Mouse (Mus musculus) small intestine, adult 2 months (tissue): Measurements from ENCODE around the gene Tasp1.

Experiments used
- CTCF ChIP-seq: fragments of 200-500 bp; IDR thresholded peaks from 2 replicates; pipeline ENCODE4 v1.5.1; 2012; ENCODE audit warnings: low read depth, mild to moderate bottlenecking, control low read depth, inconsistent platforms, low read length, moderate library complexity, mixed read lengths; ENCODE audit not compliant: insufficient replicate concordance, insufficient read length; ENCODE audit errors: extremely low read depth
- POLR2A ChIP-seq: fragments of 200-500 bp; IDR thresholded peaks from 2 replicates; pipeline ENCODE4 v1.6.1; 2012; ENCODE audit warnings: low read depth, mild to moderate bottlenecking, control low read depth, inconsistent platforms, low read length, moderate library complexity

DNA sequence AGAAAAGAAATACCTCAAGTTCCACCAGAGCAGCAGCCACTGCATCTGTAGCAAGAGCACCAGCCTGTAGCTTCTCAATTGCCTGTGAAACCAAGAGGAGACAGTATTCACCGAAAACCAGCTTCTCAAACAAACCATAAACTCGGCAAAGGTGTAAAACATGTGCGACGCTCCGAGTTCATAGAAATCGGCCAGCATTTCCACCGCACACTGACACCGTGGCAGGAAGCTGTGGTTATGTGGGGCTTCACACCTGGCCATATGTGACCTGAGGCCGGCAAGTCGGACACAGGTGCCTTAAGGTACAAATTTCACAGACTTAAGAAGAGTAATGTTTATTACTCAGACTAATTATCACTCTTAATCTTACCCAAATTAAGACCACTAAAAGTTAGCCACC, 24.5 kb downstream of the Tasp1 start:
- TF ChIP-seq POLR2A: no peak
- TF ChIP-seq CTCF: no peak
